Mouse (Mus musculus): ENCODE data around the gene Rai1.

Rai1 gene

GRCm38 (mm10) chr11:60190055-60190641 lies 85.3 kb downstream of the Rai1 start:
- no peak for DNase-seq (ENCODE audit: low spot score in 2 of 2)

DNA sequence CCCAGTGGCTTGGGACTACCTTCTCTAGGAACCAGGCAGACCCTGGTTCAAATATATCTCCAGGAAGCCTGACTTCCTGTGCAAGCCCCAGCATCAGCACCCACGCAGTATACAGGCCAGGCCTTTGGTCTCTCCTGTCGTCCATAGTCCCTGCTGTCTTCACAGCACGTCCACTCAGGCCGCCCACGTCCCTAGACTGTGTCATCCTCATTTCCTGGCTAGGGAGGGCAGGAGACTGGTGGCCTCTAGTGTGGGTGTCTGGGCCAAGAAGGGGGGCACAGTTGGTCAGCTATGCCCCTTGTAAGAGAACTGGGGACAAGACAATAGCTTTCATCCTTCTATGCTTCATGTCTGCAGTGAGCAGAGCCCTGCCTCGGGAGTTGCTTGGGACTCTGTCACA lies 87.7 kb downstream of the Rai1 start:
- DNase-seq (ENCODE audit: low spot score in 2 of 2) = no peak

DNA sequence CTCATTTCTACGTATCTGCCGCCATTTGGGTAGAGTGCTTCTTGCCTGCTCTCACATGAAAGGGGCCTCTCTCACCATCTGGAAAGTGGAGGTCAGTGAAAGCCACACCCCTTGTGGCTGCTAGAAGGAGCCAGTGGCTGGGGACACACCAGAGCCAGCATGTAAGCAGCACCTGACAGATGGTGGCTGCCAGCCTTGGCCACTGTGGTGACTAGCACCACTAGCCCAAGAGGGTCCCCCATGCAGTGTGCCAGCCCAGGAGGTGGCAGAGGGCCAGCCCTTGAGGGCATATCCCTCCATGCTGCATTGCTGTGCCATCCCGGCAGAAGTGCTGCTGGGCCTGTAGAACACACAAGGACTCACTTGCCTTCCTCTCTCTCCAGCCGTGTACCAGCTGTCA lies 88.7 kb downstream of the Rai1 start:
- no peak for DNase-seq (ENCODE audit: low spot score in 2 of 2)

DNA sequence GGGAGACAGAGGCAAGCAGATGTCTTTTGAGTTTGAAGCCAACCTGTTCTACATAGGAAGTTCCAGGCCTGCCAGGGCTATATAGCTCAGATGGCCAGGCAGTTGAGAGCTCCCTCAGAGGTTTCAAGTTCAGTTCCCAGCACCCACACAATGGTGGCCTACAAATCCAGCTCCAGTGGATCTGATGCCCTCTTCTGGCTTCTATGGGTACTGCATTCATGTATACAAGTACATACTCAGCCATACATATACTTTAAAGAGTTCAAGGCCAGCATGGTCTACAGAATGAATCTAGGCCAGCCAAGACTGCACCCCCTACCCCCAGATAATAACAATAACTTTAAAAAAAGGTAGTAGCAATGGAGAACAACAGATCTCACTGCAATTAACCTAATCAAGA lies 90.3 kb downstream of the Rai1 start:
- DNase-seq (ENCODE audit: low spot score in 2 of 2) = peak in 1 of 2 experiments; percentile 64

DNA sequence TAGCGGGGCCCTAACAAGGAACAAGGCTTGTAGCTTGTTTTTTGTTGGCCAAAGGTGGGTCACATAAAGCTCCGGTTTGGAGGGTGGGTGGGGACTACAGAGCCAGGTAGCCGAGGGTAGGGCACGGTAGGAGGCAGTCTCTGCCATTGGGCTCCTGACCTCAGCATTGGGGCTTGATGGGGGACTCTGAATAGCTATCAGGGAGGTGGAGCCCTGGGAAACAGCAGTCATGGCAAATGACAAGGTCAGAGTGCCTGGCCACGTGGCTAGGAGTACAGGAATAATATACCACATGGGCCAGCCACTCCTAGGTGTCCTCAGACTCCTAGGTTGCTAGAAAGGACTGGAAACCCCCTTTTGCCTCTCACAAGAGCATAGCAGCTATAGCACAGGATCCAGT lies 91.5 kb downstream of the Rai1 start:
- no peak for DNase-seq (ENCODE audit: low spot score in 2 of 2)

DNA sequence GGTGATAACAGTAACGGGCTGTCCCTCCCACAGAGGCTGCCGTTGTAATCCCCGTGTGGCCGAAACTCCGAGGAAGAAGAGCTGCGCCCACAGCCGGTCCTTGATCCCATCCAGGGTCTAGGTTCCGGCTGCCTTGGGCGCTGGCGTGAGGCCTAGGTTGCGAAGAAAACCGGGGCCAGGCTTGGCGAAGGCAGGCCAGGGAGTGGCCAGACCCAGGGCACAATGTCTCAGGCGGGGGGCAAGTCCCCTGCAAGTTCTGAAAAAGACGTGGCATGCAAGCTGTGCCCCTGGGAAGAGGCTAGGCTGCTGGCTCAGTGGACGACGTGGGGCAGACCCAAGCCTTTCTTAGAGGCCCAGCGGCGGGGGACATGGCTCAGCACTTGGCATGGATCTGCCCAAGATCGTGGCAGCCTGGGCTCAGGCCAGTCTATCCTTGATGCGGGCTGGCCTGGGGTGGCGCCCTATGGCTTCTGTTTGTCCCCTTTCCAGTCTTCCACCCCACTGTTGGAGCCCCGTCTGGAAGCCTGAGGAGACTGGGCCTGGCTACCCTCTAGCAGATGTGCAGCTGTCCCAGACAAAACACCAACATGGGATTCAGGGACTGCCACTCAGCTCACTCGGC lies 93.3 kb downstream of the Rai1 start:
- no peak for DNase-seq (ENCODE audit: low spot score in 2 of 2)

DNA sequence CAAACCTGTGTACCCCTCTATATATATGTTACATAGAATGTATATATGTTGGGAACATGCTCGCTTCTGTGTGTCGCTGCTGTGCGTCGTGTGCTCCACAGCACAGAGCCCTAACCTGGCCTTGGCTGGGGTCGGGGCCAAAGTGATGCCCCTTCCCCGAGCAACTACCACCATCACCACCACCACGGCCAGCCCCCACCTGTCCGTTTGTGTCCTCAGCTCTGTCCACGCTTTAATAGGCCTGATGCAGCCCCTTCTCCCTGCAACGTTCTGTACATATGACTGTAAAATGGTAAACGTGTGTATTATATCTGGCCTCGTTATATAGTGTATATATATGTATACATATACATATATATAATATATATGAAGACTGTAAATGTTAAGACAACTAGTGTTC lies 93.8 kb downstream of the Rai1 start:
- no peak for DNase-seq (ENCODE audit: low spot score in 2 of 2)

DNA sequence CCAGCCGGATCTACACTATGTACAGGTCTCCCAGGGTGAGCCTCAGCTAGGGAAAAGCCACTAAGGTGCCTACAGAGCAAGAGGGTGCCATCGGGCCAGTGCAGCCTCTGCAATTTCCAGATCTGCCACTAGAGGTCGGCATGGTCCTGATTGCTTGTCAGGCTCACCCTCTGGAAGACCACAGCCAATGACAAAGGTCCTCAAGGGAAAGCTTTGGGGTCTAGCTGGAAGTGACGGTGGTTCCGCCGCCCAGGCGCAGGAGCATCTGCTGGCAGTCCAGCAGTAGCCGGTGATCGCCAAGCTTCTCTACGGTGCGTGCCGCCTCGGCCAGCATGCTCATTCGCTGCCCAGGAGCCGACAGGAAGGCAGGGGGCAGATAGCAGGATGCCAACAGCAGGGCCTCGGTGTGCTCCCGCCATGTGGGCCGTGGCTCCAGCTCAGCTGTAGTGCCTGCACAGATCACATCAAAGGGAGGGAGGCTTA lies 94.9 kb downstream of the Rai1 start:
- DNase-seq (ENCODE audit: low spot score in 2 of 2) = peak; percentile 85 to 95

GRCm38 (mm10) chr11:60200384-60200783 lies 95.6 kb downstream of the Rai1 start:
- DNase-seq (ENCODE audit: low spot score in 2 of 2) = no peak

GRCm38 (mm10) chr11:60202710-60203638 lies 98.2 kb downstream of the Rai1 start:
- DNase-seq (ENCODE audit: low spot score in 2 of 2) = no peak

DNA sequence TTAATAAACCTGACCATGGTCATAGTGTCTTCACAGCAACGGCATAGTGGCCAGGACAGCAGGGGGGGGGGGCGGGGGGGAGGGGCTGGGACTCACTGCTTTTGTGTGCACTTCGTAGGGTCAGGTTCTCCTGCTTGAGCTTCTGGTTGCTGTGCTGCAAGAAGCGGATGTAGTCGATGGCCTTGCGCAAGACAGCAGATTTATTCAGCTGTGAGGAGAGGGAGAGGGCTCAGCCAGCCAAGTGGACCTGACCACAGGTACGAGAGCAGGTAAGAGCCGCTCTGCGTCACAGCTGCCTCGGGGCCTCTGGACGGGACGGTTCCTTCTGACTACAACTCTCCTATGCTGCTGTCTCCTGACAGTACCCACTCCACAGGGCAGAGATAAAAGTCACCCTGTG lies 100.2 kb downstream of the Rai1 start:
- no peak for DNase-seq (ENCODE audit: low spot score in 2 of 2)

- no peak for DNase-seq (ENCODE audit: low spot score in 2 of 2)
Measured at GRCm38 (mm10) chr11:60206207-60206606, 101.4 kb downstream of the Rai1 start.

DNA sequence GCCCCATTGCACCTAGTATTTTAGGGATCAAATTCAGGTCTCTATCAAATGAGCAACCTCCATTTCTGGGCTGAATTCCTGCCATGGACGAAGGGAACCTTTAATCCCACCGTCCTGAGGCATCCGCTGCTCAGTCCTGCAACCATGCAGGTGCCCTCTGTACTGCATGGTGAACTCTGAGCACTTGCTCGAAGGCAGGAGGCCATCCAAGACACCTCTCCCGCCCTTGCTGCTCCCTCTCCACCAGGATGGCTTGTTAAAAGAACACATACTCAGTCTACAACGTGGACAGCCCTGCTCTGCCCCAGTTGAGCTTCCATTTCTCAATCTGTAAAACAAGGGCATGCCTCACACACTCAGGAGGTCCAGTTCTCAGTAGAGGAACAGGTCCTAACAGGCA lies 103.4 kb downstream of the Rai1 start:
- no peak for DNase-seq (ENCODE audit: low spot score in 2 of 2)

- DNase-seq (ENCODE audit: low spot score in 2 of 2) = no peak
Measured at GRCm38 (mm10) chr11:60208712-60209111, 103.9 kb downstream of the Rai1 start.

GRCm38 (mm10) chr11:60209217-60209932 lies 104.6 kb downstream of the Rai1 start:
- DNase-seq (ENCODE audit: low spot score in 2 of 2) = no peak

- DNase-seq (ENCODE audit: low spot score in 2 of 2) = no peak
Measured at GRCm38 (mm10) chr11:60209933-60210249, 105.1 kb downstream of the Rai1 start.

- peak; percentile 97 to 98 for DNase-seq (ENCODE audit: low spot score in 2 of 2)
Measured at GRCm38 (mm10) chr11:60210305-60210724, 105.5 kb downstream of the Rai1 start.

DNA sequence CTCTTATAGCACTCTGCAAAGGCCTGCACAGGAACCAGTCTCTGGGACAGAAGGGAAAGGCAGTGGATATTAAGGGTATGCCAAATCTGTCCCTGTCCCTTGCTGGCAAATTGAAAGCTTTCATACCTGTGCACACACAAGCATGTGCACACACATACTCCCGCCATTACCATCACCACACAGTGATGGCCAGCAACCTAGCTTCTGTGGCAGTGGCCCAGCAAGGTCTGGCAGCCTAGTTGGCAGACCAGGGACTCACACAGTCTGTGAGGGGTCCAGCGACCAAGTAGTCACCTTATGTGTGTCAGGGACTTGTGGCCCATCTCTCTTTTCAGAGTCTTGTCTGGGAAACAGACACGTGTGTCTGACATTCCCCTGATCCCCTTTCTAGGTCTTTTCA lies 106.3 kb downstream of the Rai1 start:
- no peak for DNase-seq (ENCODE audit: low spot score in 2 of 2)

- no peak for DNase-seq (ENCODE audit: low spot score in 2 of 2)
Measured at GRCm38 (mm10) chr11:60211761-60212160, 106.9 kb downstream of the Rai1 start.

- no peak for DNase-seq (ENCODE audit: low spot score in 2 of 2)
Measured at GRCm38 (mm10) chr11:60213266-60213665, 108.5 kb downstream of the Rai1 start.

DNA sequence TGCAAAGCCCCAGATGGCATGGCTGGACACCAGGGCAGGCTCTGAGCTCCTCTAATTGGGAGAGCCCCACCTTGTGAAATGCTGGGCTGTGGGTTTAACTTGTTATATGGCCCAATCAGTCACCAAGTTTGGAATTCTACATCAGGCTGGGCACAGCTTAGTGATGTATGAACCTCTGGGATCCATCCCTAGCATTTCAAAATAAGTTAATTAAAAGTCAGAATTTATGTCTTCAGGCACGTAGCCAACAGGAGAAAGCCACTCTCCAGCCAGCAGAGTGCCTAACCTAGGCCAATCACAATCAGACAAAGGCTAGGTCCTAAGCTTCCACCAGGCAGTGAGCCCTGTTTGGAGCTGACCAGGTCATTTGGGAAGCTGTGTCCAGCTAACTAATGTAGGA lies 111.9 kb downstream of the Rai1 start:
- no peak for DNase-seq (ENCODE audit: low spot score in 2 of 2)

- no peak for DNase-seq (ENCODE audit: low spot score in 2 of 2)
Measured at GRCm38 (mm10) chr11:60217467-60217866, 112.7 kb downstream of the Rai1 start.
